Mouse (Mus musculus): Measurements from ENCODE around the gene 1700029P11Rik.

Gene 1700029P11Rik

GRCm38 (mm10) chr15:81980321-81980720 is at the start of gene 1700029P11Rik:
Gene 1700029P11Rik (plus strand): TSS chr15:81980540.
- DNase-seq (ENCODE audit: low spot score), result no peak

GRCm38 (mm10) chr15:81932951-81933470 is 47.3 kb upstream of the 1700029P11Rik start:
- no peak for DNase-seq (ENCODE audit: low spot score)

DNA sequence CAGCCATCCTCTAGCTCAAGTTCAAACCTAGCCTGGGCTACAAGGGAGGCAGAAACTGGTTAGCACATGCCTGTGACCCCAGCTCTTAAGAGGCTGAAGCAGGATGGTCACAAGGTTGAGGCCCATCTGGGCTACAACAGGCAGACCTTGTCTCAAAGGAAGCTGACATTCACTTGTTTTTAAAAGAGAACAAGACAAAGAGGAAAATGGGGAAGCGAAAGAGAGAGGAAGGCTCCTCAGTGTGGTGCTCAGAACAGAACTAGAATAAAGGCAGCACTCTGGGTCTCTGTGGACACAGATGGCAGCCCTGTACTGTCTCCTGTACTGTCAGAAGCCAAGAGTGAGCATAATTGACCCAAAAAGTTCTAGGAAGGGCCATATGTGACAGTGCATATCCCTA is 46.4 kb upstream of the 1700029P11Rik start:
- DNase-seq (ENCODE audit: low spot score), result no peak

- no peak for DNase-seq (ENCODE audit: low spot score)
Observed at GRCm38 (mm10) chr15:81935869-81936637, 44.3 kb upstream of the 1700029P11Rik start.

GRCm38 (mm10) chr15:81936679-81937078 is 43.7 kb upstream of the 1700029P11Rik start, which contains the start of gene Csdc2:
Gene Csdc2 (plus strand): TSS chr15:81936759.
- DNase-seq (ENCODE audit: low spot score), result no peak

DNA sequence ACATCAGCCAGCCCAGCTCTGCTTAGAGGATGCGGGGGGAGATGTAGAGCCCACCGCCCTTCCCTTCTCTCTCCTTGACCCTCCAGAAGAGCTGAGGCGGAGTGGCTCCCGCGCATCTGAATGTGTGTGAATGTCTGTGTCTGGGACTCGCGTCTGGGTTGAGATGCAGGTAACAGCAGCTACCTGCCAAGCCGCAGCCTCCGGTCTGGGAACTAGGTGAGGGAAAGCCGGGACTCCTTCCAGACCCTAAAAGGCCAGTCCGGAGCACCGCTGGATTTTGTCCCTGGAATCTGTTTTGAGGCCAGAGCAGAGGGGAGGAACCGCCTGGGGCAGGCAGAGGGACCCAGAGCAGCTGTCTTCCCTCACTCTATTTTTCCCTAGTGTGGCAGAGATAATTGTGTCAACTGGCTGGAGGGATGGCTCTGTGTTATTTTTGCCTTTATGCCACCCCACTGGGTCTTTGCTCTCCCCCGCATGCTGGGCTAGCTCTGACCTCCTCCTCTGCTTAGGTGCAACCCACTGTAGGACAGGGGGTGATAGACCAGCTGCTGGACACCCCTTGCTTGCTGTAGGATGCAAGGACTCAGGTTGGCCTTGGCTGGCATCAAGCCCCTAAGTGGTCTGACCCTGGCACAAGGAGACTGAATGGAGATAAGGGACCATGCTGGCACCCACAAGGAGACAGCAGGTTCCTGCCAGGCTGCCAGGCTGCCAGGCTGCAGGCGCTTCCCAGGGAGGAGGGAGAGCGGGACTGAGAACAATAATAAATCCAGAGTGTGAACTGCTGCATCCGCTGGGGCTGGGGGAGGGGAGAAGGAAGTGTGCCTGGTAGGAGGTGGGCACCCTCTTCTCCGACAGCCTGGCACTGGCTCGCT is 43.0 kb upstream of the 1700029P11Rik start:
- no peak for DNase-seq (ENCODE audit: low spot score)

GRCm38 (mm10) chr15:81938246-81938645 is 42.1 kb upstream of the 1700029P11Rik start:
- DNase-seq (ENCODE audit: low spot score), result no peak

- DNase-seq (ENCODE audit: low spot score), result no peak
Observed at GRCm38 (mm10) chr15:81939157-81939715, 41.1 kb upstream of the 1700029P11Rik start.

DNA sequence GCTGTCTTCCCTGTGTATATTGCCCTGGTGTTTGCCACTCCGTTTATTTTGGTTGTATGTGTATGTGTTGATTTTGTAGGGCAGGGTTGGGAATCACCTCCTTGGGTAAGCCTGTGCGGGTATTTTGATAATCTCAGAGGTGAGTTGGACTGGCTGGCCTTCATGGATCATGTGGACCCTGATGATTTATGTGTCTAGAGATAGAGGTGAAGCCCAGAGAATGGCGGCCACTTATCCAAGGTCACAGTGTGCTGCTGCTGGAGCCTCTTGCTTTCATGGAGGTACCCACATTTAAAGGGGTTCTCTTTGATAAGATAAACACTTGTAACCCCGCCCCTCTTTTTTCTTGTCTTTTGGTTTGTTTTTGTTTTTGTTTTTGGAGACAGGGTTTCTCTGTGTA is 40.6 kb upstream of the 1700029P11Rik start:
- DNase-seq (ENCODE audit: low spot score), result no peak

DNA sequence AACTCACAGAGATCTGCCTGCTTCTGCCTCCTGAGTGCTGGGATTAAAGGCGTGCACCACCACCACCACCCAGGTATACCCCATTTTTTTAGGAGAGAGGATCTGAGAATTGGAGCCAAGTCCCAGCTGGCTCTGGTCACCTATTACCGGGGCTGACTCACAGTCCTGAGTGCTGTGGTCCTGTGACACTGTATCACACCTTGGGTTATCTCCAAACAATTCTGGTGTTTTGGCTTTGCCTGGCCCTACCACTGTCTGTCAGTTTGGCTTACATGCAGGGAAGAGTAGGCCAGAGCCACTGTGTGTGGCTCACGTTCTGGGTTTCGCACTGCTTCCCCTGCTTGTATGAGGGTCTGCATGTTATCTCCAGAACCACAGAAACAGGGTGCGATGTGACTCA is 40.1 kb upstream of the 1700029P11Rik start:
- DNase-seq (ENCODE audit: low spot score), result no peak

GRCm38 (mm10) chr15:81941010-81941409 is 39.3 kb upstream of the 1700029P11Rik start:
- DNase-seq (ENCODE audit: low spot score), result no peak

DNA sequence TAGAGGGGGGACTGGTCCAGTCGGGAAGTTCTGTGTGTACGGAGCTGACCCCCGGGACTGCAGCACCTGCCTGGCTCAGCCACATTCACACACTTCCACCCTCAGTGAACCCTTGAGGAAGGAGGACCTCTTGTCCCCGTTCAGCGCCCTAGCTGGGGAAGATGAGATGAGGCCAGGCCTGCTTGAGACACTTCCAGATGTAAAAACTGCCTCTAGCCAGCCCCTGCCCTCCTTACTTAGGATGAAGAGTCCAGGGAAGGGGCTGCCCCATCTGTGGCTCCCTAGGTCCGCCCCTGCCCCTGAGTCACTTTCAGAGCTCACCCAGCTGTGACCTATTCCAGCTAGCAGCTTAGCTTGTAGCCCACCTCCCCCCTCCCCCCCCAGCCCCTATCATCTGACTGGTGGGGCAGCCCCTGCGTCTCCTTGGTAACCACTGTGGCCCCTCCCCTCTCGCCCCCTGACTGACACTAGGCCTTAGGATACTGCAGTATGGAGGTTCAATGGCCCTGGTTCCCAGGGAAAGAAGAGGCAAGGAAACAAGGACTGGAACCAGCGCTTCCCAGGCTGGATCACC is 37.1 kb upstream of the 1700029P11Rik start:
- no peak for DNase-seq (ENCODE audit: low spot score)

GRCm38 (mm10) chr15:81949076-81949475 is 31.3 kb upstream of the 1700029P11Rik start:
- DNase-seq (ENCODE audit: low spot score), result no peak

DNA sequence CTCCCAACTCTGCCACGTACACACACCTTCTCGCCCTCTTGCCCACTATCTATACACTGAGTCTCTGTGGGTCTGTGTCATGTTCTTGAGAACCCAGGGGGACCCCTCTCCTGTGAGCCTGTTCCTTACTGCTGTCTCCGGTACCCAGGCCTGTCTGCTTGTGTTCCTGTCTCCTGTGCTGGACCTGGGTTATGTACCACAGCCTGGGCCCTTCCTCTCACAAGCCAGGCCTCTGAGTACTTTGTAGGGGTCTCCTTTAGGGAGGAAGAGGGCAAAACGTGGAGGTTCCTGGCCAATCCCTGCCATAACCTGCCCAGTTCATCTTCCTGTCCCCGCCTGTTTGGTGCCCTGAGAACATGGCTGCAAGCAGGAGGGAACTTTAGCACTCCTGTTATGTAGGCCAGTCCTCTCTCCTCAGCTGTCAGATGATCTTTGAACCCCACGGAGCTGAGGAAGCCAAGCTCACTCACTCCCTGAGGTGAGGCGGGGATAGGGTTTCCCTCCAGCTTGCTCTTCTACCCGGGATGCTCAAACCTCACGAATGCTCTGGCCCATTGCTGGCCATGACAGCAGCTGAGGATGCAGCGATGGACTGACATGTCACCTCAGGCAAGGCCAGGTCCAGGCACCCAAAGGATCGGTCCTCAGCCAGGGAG is 30.7 kb upstream of the 1700029P11Rik start:
- no peak for DNase-seq (ENCODE audit: low spot score)

DNA sequence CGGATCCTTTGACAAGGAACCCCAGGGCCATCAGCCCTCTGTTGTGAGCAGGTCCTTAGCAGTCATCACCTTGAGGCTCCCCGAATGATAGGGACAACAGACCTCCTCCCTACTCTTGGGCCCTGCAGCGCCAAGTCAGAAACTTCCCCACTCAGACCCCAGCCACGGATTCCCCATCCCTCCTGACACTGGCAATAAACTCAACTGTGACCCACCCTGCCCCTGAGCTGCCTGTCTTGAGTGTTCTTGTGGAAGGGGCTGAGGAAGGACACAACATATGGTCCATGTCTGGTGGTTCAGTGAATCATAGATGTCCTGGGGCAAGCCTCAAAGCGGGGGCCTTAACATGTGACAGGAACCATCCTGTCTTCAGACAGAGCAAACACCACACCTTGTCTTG is 29.6 kb upstream of the 1700029P11Rik start:
- no peak for DNase-seq (ENCODE audit: low spot score)

- no peak for DNase-seq (ENCODE audit: low spot score)
Observed at GRCm38 (mm10) chr15:81951159-81951558, 29.2 kb upstream of the 1700029P11Rik start.

DNA sequence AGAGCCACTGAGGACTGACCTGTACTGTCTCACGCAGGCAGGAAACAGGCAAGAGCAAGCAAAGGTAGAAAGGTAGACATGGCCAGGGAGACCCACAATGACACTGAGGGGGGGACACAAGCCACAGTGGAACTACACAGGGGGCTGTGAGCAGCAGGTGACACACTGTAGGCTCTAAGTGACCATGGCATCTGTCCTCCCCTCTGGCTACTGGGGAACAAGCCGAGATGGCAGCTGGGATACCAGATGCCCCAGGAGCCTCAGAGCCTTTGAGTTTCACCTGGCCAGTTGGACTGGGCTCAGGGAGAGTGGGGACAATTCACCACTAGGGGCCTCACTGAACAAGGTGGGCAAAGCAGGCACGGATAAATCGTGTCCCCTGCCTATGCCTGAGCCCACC is 28.0 kb upstream of the 1700029P11Rik start:
- no peak for DNase-seq (ENCODE audit: low spot score)

GRCm38 (mm10) chr15:81954151-81954583 is 26.2 kb upstream of the 1700029P11Rik start:
- no peak for DNase-seq (ENCODE audit: low spot score)

GRCm38 (mm10) chr15:81954716-81955115 is 25.6 kb upstream of the 1700029P11Rik start:
- no peak for DNase-seq (ENCODE audit: low spot score)

DNA sequence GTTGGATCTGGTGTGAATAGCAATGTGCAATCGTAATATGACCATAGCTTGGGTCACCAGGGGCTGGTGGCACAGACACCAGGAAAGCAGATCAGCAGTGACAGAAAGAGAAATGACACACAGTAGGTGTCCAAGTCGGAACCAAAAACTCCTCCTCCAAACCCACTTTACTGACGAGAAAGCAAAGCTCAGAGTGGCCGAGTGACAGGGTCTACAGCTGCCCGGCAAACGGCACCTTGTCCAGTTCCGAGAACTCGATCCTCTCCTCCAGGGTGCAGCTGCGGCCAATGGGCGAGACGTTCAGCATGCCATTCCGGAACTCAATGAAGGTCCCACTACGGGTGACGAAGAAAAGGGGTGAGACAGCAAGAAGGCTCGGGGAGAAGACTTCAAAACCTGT is 24.9 kb upstream of the 1700029P11Rik start:
- no peak for DNase-seq (ENCODE audit: low spot score)

DNA sequence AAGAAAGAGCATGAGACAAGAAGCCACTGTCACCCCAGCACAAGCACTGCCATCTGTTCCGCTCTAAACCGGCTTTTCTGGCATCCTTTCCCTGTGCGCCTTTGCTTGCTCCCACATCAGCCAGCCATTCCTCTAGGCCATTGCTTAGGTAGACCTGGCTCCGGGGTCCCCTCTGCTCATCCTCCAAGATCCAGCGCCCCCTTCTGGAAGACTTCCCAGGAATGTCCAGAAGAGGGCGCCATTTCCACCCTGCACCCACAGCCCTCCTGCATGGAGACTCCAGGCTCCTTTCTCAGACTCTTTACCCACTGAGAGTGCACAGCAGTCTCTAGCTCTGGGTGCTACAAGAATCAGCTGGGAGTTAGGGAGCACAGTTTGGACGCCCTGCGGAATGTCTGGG is 23.9 kb upstream of the 1700029P11Rik start:
- no peak for DNase-seq (ENCODE audit: low spot score)

GRCm38 (mm10) chr15:81957598-81957997 is 22.7 kb upstream of the 1700029P11Rik start:
- DNase-seq (ENCODE audit: low spot score), result no peak

All from adipocyte (in vitro differentiated cells).